In the genomic region with DNA sequence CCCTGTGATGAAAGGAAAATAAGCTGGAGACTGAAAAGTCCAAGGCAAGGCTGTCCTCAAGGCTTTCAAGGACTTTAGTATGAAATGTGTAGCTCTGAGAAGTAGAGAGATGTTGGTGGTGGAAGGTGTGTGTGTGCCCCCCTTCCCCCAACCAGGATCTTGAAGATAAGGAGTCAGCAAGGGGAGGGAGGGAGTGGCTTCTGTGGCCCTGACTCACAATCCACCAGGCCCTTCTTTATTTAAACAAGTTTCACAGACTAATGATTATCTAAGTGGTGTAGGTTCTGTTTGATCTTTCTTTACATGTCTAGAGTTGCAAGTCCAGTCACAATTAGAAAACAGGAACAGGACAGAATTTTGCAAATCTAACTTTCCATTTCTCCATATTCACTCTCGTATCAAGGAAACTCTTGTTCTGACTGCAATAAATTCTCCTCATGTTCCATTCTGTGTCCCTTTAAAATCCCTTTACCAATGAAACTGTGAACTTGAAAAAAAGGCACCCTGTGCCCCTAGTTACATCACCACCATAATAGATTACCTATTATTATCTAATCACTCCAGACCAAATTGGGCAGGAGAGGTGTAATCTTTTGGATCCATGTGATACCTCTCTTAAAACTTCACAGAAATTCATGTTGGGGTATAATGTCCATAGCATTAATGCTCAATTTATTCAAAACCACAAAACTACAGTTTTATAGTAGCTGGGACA, we compare ENCODE assay signal across 7 mouse cellular contexts. TPM values are rescaled to one million over a fixed set of nuclear protein-coding genes. Genes with fewer than 3 reads are reported as not detected.
"Had no signal": no experiment of that assay in that cellular context is flagged by ENCODE, and none has a peak within 500 bp of the region (broad histone marks: within the 10 kb centered on the region; RNA-seq: fewer than 3 reads in every experiment).

No protein-coding gene starts in this region.

RNA-seq across cellular contexts. Expression of a gene that starts 22.4 kb away (rescaled TPM):
- polyA plus RNA-seq: hindbrain, embryonic 15.5 days; limb, embryonic 11.5 days; limb, embryonic 15.5 days; midbrain, embryonic 11.5 days; midbrain, embryonic 15.5 days; neural tube, embryonic 12.5 days had no signal

RNA-seq across cellular contexts. Expression of a gene that starts 43.3 kb away (rescaled TPM):
- polyA plus RNA-seq: hindbrain, embryonic 15.5 days; limb, embryonic 11.5 days; limb, embryonic 15.5 days; lung, embryonic 16.5 days; midbrain, embryonic 11.5 days; midbrain, embryonic 15.5 days; neural tube, embryonic 12.5 days had no signal

RNA-seq across cellular contexts. Expression of a gene that starts 55.1 kb away (rescaled TPM):
- polyA plus RNA-seq: hindbrain, embryonic 15.5 days; limb, embryonic 15.5 days; lung, embryonic 16.5 days; midbrain, embryonic 15.5 days had no signal
